Mouse (Mus musculus) T-helper 17 cell (primary cell): Measurements from ENCODE around the gene Gm49380.

ENCODE experiments used
- in situ Hi-C, 2 experiments: fragments of 300-600 bp; cut with MboI, MseI; formaldehyde crosslinking; loops; 1 replicate in 1 of 2; 2 replicates in 1 of 2; pipeline ENCODE4 v1.15.1; 2025; ENCODE audit warnings: high pct_unique_total_duplicates in 2 of 2

The Gm49380 gene

DNA sequence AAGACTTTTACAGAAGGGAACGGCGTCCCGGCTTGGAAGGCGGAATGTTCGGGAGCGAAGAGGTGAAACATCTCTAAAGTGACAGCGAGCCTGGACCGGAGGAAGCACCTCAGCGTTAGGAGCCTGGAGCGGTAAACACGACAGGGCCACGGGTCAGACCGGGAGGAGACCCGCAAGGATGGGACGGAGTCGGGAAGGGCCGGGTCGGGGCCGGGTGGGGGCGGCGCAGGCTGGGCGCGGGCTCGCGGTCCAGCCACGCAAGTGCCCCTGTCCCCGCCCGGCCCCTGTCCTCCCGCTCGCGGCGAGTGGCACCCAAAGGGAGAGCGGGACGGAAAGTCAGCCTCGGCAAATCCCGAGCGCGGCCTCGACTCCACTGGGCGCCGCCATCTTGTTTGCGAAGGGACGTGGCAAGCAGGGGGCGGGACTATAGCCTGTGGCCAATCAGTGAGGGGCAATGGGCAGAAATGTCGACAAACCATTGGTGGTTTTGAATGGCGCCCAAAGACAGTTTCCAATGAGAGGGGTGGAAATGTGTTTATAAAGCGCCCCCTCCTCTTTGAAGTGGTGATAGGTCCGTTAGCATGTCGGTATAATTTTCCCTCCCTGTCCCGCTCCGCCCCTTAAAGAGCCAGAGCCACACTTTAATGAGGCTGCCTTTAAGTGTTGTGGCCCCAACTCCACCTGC is at the start of gene Gm49380, which contains the start of gene Rnf26:
Gene Gm49380, minus strand, starts transcription at position 396 of the 685 bp plus-strand sequence.
Gene Rnf26, minus strand, starts transcription at position 413 of the 685 bp plus-strand sequence.
- in situ Hi-C loops: no loop called here

- in situ Hi-C loops: loop anchor here in 1 of 2 experiments (5.0 kb wide), 1 partner anchor 117 kb away; no protein-coding TSS in a partner anchor
Observed at GRCm38 (mm10) chr9:44159886-44160285, 46.6 kb upstream of the Gm49380 start.

GRCm38 (mm10) chr9:44147290-44147689 is 34.0 kb upstream of the Gm49380 start:
- in situ Hi-C loops: loop anchor here in 1 of 2 experiments (5.0 kb wide), 1 partner anchor 35 kb away; no protein-coding TSS in a partner anchor

- in situ Hi-C loops: loop anchor here in 1 of 2 experiments (5.0 kb wide), 1 partner anchor 38 kb away; no protein-coding TSS in a partner anchor
Observed at GRCm38 (mm10) chr9:44144718-44145060, 31.4 kb upstream of the Gm49380 start.

GRCm38 (mm10) chr9:44144023-44144717 is 30.9 kb upstream of the Gm49380 start:
- in situ Hi-C loops: no loop called here

DNA sequence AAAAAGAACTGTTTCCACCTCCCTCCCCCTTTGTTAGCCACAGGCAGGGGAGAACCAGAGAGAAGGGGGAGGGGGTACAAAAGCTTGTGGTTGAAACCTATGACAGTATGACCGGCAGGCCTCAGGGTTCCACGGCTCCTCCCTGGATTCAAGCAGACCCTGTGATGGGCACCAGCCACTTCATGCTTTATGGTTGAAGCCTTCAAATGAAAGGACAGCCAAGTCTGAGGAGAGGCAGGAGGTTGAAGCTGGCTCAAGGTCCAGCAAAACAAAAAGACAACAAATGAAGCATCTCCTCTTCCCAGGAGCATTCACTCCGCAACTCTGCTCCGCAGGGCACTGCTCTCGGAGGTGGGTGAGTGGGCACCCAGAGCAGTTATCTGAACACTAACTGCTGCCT is 30.1 kb upstream of the Gm49380 start:
- in situ Hi-C loops: no loop called here

DNA sequence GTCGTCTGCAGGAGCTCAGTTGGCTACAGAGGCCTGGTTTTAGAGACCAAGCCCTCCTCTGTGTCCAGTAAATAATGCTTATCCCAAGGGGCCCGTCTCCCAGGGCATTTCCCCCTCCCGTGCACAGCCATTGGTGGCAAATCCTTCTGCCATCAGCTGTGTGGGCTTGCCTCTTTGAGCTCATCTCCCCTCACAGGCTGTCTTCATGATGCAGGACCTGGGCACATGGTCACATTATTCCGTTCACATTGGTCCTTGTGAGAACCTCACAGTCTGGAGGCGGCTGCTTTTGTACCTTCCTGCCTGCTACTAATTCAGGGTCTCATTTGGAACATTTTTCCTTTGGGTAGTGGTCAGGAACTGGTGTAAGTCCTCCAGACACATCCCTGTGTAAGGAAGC is 28.7 kb upstream of the Gm49380 start:
- in situ Hi-C loops: no loop called here

- in situ Hi-C loops: no loop called here
Observed at GRCm38 (mm10) chr9:44137846-44138245, 24.5 kb upstream of the Gm49380 start.

- in situ Hi-C loops: no loop called here
Observed at GRCm38 (mm10) chr9:44135731-44136411, 22.6 kb upstream of the Gm49380 start.

GRCm38 (mm10) chr9:44134851-44135730 is 21.8 kb upstream of the Gm49380 start:
- in situ Hi-C loops: loop anchor here in 1 of 2 experiments (5.0 kb wide), 1 partner anchor 127 kb away; no protein-coding TSS in a partner anchor

GRCm38 (mm10) chr9:44134101-44134850 is 21.0 kb upstream of the Gm49380 start, which contains the start of gene Mcam:
Gene Mcam (plus strand): TSS chr9:44134469.
- in situ Hi-C loops: loop anchor here in 1 of 2 experiments (5.0 kb wide), 1 partner anchor 128 kb away; no protein-coding TSS in a partner anchor

DNA sequence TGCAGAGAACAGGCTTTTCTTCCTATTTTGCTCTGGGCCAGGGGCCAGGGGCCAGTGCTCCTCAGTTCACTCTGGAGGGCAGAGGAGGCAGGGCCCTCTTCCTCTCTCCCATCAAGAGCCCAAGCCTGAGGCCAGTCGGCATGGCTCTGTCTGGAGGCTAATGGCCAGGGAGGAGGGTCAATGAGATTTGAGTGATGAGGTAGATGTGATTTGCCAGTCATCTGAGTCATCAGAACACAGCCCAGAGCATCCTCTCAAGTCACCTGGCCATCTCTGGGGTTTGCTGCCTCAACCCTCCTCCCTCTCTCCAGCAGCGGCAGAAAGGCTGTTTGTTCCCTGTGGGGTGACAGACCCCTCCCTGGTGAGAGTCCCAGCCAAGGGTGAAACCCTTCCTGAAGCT is 20.0 kb upstream of the Gm49380 start:
- in situ Hi-C loops: loop anchor here in 1 of 2 experiments (5.0 kb wide), 1 partner anchor 129 kb away; no protein-coding TSS in a partner anchor

DNA sequence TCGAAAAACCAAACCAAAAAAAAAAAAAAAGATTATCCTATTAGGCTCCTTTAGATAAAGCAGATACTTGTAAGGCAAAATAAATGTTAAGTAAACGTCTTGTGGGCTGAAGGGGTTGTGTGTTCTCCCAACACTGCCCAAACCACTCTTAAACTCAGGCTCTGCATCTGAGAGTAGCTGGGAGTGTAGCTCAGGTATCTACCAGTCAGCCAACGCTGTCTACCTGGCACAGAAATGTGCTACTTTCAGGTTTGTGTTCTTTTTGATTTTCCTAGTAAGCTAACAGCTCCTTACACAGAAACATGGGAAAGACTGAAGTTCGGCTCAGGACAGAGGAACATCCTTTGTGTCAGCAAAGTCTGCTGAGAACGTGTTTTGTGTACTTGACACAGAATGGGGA is 18.9 kb upstream of the Gm49380 start:
- in situ Hi-C loops: loop anchor here in 1 of 2 experiments (5.0 kb wide), 1 partner anchor 130 kb away; no protein-coding TSS in a partner anchor

- in situ Hi-C loops: loop anchor here in 1 of 2 experiments (5.0 kb wide), 1 partner anchor 131 kb away; no protein-coding TSS in a partner anchor
Observed at GRCm38 (mm10) chr9:44131276-44131590, 17.9 kb upstream of the Gm49380 start.

GRCm38 (mm10) chr9:44130581-44131275 is 17.4 kb upstream of the Gm49380 start:
- in situ Hi-C loops: loop anchor here in 1 of 2 experiments (5.0 kb wide), 1 partner anchor 132 kb away; no protein-coding TSS in a partner anchor

GRCm38 (mm10) chr9:44130034-44130433 is 16.7 kb upstream of the Gm49380 start:
- in situ Hi-C loops: loop anchor here in 1 of 2 experiments (5.0 kb wide), 1 partner anchor 132 kb away; no protein-coding TSS in a partner anchor

- in situ Hi-C loops: loop anchor here (5.0 to 10.0 kb wide), 2 partner anchors 133 to 225 kb away; no protein-coding TSS in a partner anchor
Observed at GRCm38 (mm10) chr9:44129633-44130032, 16.3 kb upstream of the Gm49380 start.

- in situ Hi-C loops: loop anchor here in 1 of 2 experiments (10.0 kb wide), 1 partner anchor 227 kb away; no protein-coding TSS in a partner anchor
Observed at GRCm38 (mm10) chr9:44127351-44127801, 14.1 kb upstream of the Gm49380 start.

DNA sequence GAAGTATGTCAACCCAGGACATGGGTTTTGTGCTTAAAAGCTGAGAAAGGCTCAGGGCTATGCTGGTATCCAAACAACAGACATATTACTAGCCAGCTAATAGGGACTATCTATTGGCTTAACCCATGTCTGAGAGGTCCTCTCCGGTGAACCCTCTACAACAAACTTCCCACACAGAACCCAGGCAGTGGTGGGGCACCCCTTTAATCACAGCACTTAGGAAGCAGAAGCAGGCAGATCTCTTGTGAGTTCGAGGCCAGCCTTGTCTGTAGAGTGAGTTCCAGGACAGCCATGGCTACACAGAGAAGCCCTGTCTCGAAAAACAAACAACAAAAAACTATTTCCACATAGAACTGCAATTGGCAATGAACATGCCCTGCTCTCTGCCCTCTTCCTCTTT is 13.4 kb upstream of the Gm49380 start:
- in situ Hi-C loops: loop anchor here in 1 of 2 experiments (10.0 kb wide), 1 partner anchor 228 kb away; no protein-coding TSS in a partner anchor
